Mouse (Mus musculus) liver, embryonic 14.5 days (tissue): ENCODE measurements around the gene Golga4. TPM values are rescaled to one million over a fixed set of nuclear protein-coding genes. Genes with fewer than 3 reads are reported as not detected.
A peak's percentile ranks its signal among the peaks of the same experiment; 100 is the strongest.

ENCODE experiments used
- ATAC-seq: fragments of 200-750 bp; cut with Nextera tagmentation; 2 replicates; pipeline ENCODE4 v1.8.0; 2017; ENCODE audit warnings: moderate number of reproducible peaks, mild to moderate bottlenecking, moderate library complexity; ENCODE audit not compliant: insufficient read depth
- DNase-seq, 3 experiments: peaks; one replicate each; pipeline ENCODE4 v3.0.0-alpha.2; 2012 to 2013; ENCODE audit warnings: low read depth in 3 of 3, low spot score in 3 of 3
- H3K27ac ChIP-seq: fragments of 300-500 bp; sonication (generic); 2 replicates; pipeline ENCODE4 v1.5.1; 2014; ENCODE audit warnings: moderate library complexity, mild to moderate bottlenecking, control low read depth, inconsistent platforms
- H3K27me3 ChIP-seq: fragments of 300-500 bp; sonication (generic); 2 replicates; pipeline ENCODE4 v1.6.1; 2014; ENCODE audit warnings: mild to moderate bottlenecking, low read length, moderate library complexity; ENCODE audit not compliant: control insufficient read depth, insufficient read depth
- H3K36me3 ChIP-seq: fragments of 300-500 bp; sonication (generic); replicated peaks from 2 replicates; pipeline ENCODE4 v1.6.1; 2014; ENCODE audit warnings: low read depth; ENCODE audit not compliant: control insufficient read depth, insufficient read depth
- H3K4me1 ChIP-seq, 2 experiments: fragments of 200-500 bp in 1 of 2; fragments of 300-500 bp in 1 of 2; sonication (generic) in 1 of 2; replicated peaks; 2 replicates each; pipeline ENCODE4 v1.6.1; 2012 to 2014; ENCODE audit warnings: antibody characterized with exemption in 1 of 2, inconsistent platforms in 1 of 2, low read length in 1 of 2; ENCODE audit not compliant: control insufficient read depth in 2 of 2, insufficient read depth in 2 of 2
- H3K4me2 ChIP-seq: fragments of 300-500 bp; sonication (generic); 2 replicates; pipeline ENCODE4 v1.6.1; 2014; ENCODE audit warnings: low read depth, mild to moderate bottlenecking, control low read depth, moderate library complexity
- H3K4me3 ChIP-seq, 2 experiments: fragments of 200-500 bp in 1 of 2; fragments of 300-500 bp in 1 of 2; sonication (generic) in 1 of 2; 2 replicates each; pipeline ENCODE4 v1.5.1; 2012 to 2014; ENCODE audit warnings: low read depth in 2 of 2, low read length in 2 of 2, mild to moderate bottlenecking in 2 of 2, control low read depth in 1 of 2, inconsistent platforms in 1 of 2, moderate library complexity in 1 of 2; ENCODE audit not compliant: insufficient read depth in 1 of 2
- H3K9ac ChIP-seq: fragments of 300-500 bp; sonication (generic); replicated peaks from 2 replicates; pipeline ENCODE4 v1.6.1; 2014; ENCODE audit warnings: mild to moderate bottlenecking, control low read depth, moderate library complexity
- H3K9me3 ChIP-seq: fragments of 300-500 bp; sonication (generic); 2 replicates; pipeline ENCODE4 v1.6.1; 2016; ENCODE audit warnings: low read length, mixed read lengths; ENCODE audit not compliant: control insufficient read depth
- CTCF ChIP-seq: IDR thresholded peaks from 2 replicates; pipeline ENCODE4 v1.5.1; 2016; ENCODE audit warnings: antibody characterized with exemption, low read depth, control low read depth
- EP300 ChIP-seq: IDR thresholded peaks from 2 replicates; pipeline ENCODE4 v1.6.1; 2016; ENCODE audit warnings: antibody characterized with exemption, low read depth
- WGBS: fragments of 180-500 bp; shearing (Covaris S2); extraction: QIAGEN DNeasy Blood & Tissue Kit; methylation state at CpG from one replicate; pipeline ENCODE4 v1.1.7; 2014; ENCODE audit not compliant: insufficient replicate concordance; 5-methylcytosine and 5-hydroxymethylcytosine counted together
- polyA plus RNA-seq, 2 experiments: library from polyadenylated mRNA; depleted of rRNA in 1 of 2; stranded (reverse) in 1 of 2; unstranded in 1 of 2; fragments of >200 nt; fragmentation: Nextera tagmentation in 1 of 2; extraction: Ambion mirVana in 1 of 2; gene quantifications; 2 replicates each; pipeline versions ENCODE4 v1.2.1 to v1.2.3; 2012 to 2014

Gene Golga4
- polyA plus RNA-seq, 2 experiments, result 10.6 to 13.2 TPM

DNA sequence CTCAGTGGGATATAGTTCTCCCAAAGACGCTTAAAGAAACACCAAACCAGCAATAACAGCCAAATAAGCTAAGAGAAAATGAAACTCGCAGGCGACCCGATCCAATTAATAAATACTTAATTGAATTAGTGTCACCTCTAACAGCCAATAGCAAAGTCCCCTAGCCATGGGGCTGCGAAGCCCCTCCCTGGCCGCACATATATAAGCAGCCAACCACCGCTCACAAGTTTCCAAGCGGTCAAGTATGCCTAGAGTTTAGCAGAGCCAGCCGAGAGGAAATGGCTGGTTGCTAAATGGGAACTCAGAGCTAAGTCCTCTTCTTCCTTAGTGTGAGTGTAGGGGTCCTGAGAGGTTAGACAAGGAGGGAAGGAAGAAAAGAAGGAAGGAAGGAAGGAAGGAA lies 28.1 kb upstream of the Golga4 start, which contains the start of gene Eomes:
Eomes (plus strand) TSS at position 252 of the 400 bp plus-strand sequence.
- no peak within 1 kb of the TSS for H3K9ac ChIP-seq
- no peak within 1 kb of the TSS for H3K27ac ChIP-seq
- DNase-seq, result no peak

DNA sequence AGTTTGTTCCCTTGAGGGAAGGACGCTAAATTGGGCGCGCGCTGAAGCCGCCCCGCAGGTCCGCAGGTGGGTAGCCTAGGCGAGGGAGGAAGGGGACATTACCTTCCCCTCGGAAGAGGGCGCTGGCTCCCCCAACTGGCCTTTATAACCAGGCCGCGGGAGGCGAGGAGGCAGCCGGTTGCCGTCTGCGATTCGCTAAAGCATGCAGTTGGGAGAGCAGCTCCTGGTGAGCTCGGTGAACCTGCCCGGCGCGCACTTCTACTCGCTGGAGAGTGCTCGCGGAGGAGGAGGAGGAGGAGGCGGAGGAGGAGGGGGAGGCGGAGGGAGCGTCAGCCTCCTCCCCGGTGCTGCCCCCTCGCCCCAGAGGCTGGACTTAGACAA lies 27.6 kb upstream of the Golga4 start:
- no peak overlapping the region for H3K9ac ChIP-seq
- no peaks in the 10 kb centered on the region for H3K36me3 ChIP-seq
- H3K27me3 ChIP-seq, result peaks cover 83% of the 10 kb centered on the region
- no peaks in the 10 kb centered on the region for H3K4me1 ChIP-seq
- peak overlapping the region; percentile 31 for H3K4me2 ChIP-seq
- H3K4me3 ChIP-seq, result peak overlapping the region in 1 of 2 experiments; percentile 20; a peak in 1 of 4 replicates
- ATAC-seq (no peak), DNase-seq (no peak)
- 1% methylated on average over 23 of the region's 29 CpGs for WGBS
- H3K27ac ChIP-seq, result no peak overlapping the region
- no peaks in the 10 kb centered on the region for H3K9me3 ChIP-seq
- no peak for TF ChIP-seq EP300
- TF ChIP-seq CTCF, result 0 out of 2 replicates have a peak, but pooled peaks have one; percentile 18

More for the DNA sequence above, 28.1 kb upstream of the Golga4 start, which contains the start of gene Eomes:
- TF ChIP-seq CTCF (no peak), EP300 (no peak)
- no peak for ATAC-seq
- WGBS, result 1% methylated on average over 9 of the region's 9 CpGs
- H3K4me2 ChIP-seq, result peak within 1 kb of the TSS; percentile 31
- H3K4me1 ChIP-seq, result no peaks in the 10 kb centered on the region
- peak within 1 kb of the TSS in 1 of 2 experiments; percentile 20; a peak in 2 of 4 replicates for H3K4me3 ChIP-seq
- no peaks in the 10 kb centered on the region for H3K36me3 ChIP-seq
- no peaks in the 10 kb centered on the region for H3K9me3 ChIP-seq
- peaks cover 81% of the 10 kb centered on the region for H3K27me3 ChIP-seq

DNA sequence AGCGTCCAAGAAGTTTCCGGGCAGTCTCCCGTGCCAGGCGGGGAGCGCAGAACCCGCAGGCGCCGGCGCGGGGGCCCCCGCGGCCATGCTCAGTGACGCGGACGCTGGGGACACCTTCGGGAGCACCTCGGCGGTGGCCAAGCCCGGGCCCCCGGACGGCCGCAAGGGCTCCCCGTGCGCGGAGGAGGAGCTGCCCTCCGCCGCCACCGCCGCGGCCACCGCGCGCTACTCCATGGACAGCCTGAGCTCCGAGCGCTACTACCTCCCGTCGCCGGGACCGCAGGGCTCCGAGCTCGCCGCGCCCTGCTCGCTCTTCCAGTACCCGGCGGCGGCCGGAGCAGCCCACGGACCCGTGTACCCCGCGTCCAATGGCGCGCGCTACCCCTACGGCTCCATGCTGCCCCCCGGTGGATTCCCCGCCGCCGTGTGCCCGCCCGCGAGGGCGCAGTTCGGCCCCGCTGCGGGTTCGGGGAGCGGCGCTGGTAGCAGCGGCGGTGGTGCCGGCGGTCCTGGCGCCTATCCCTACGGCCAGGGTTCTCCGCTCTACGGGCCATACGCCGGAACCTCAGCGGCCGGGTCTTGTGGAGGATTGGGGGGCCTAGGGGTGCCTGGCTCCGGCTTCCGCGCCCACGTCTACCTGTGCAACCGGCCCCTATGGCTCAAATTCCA lies 27.1 kb upstream of the Golga4 start:
- Histone ChIP-seq H3K36me3 (no peaks in the 10 kb centered on the region), H3K4me3 (peak overlapping the region in 1 of 2 experiments; percentile 20; a peak in 2 of 4 replicates), H3K4me2 (peak overlapping the region; percentile 31), H3K9ac (no peak overlapping the region), H3K9me3 (no peaks in the 10 kb centered on the region), H3K27me3 (peaks cover 83% of the 10 kb centered on the region), H3K4me1 (no peaks in the 10 kb centered on the region), H3K27ac (no peak overlapping the region)
- WGBS, result 2% methylated on average over 79 of the region's 87 CpGs
- TF ChIP-seq EP300 (no peak), CTCF (no peak)
- ATAC-seq (no peak), DNase-seq (no peak)

DNA sequence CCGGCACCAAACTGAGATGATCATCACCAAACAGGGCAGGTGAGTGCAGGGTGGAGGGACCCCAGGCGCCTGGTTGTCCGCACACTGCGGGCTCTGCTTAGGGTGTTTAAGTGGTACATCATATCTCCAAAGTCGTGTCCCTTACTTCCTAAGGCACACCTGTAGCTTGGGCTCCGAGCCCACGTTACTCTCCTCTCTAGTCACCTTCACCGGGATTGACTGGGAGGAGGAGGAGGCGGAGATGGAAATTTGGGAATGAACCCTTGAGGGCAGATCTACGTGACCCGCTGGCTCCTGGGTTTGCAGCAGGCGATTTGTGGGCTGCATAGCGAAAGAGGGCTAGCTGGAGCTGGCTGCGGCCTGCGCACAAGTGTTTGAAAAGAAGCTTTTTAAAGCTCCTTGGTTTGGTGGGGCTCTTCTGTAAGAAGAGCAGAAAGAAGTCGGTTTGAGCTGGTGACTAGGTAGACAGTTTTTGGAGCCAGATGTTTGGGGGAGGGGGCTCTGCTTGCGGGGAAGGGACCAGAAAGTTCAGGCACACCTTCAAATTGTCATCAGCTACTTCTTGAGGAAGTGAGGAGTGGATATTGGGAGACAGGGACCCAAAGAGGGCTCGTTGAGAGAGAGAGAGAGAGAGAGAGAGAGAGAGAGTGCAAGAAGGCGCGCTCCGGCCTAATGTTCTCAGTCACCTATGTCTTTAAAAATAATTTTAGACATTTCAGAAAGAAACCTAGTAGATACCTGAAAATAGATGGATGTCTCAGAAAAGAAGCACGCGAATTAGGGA lies 26.4 kb upstream of the Golga4 start:
- H3K36me3 ChIP-seq, result no peaks in the 10 kb centered on the region
- TF ChIP-seq CTCF, result no peak
- TF ChIP-seq EP300, result no peak
- H3K27me3 ChIP-seq, result peaks cover 84% of the 10 kb centered on the region
- H3K4me3 ChIP-seq, result no peak overlapping the region
- no peaks in the 10 kb centered on the region for H3K9me3 ChIP-seq
- no peak overlapping the region for H3K9ac ChIP-seq
- no peaks in the 10 kb centered on the region for H3K4me1 ChIP-seq
- no peak for DNase-seq
- no peak for ATAC-seq
- H3K27ac ChIP-seq, result no peak overlapping the region
- no peak overlapping the region for H3K4me2 ChIP-seq
- 8% methylated on average over 23 of the region's 23 CpGs for WGBS

DNA sequence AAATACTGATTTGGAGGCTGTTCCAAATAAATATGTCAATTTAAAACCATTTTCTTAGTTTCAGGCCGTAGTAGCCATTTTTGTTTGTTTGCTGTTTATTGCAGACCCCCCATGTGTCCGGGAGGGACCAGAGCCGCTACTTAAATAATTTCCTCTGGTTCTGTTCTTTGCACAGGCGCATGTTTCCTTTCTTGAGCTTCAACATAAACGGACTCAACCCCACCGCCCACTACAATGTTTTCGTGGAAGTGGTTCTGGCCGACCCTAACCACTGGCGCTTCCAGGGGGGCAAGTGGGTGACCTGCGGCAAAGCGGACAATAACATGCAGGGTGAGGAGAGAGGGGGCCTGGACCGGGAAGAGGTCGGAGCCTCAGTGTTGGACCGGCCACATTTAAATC lies 25.8 kb upstream of the Golga4 start:
- no peak overlapping the region for H3K4me2 ChIP-seq
- ATAC-seq (no peak), DNase-seq (no peak)
- no peak overlapping the region for H3K27ac ChIP-seq
- no peak for TF ChIP-seq EP300
- H3K27me3 ChIP-seq, result peaks cover 84% of the 10 kb centered on the region
- no peak overlapping the region for H3K9ac ChIP-seq
- H3K9me3 ChIP-seq, result no peaks in the 10 kb centered on the region
- H3K4me3 ChIP-seq, result no peak overlapping the region
- H3K4me1 ChIP-seq, result no peaks in the 10 kb centered on the region
- H3K36me3 ChIP-seq, result no peaks in the 10 kb centered on the region
- WGBS, result 6% methylated on average over 14 of the region's 14 CpGs
